Mouse (Mus musculus) stomach, postnatal 0 days (tissue): Measurements from ENCODE around the gene Usp25. TPM values are rescaled to one million over a fixed set of nuclear protein-coding genes. Genes with fewer than 3 reads are reported as not detected.

Experiments used
- ATAC-seq: fragments of 200-750 bp; cut with Nextera tagmentation; 2 replicates; pipeline ENCODE4 v1.8.0; 2017; ENCODE audit not compliant: low FRiP score, low TSS enrichment
- DNase-seq: peaks from one replicate; pipeline ENCODE4 v3.0.0-alpha.2; 2016; ENCODE audit warnings: low spot score
- H3K27ac ChIP-seq: fragments of 300-500 bp; sonication (generic); replicated peaks from 2 replicates; pipeline ENCODE4 v1.5.1; 2014; ENCODE audit warnings: mild to moderate bottlenecking, control low read depth
- H3K27me3 ChIP-seq: fragments of 300-500 bp; sonication (generic); 2 replicates; pipeline ENCODE4 v1.6.1; 2014; ENCODE audit warnings: low read length; ENCODE audit not compliant: control insufficient read depth, insufficient read depth
- H3K36me3 ChIP-seq: fragments of 300-500 bp; sonication (generic); 2 replicates; pipeline ENCODE4 v1.6.1; 2014; ENCODE audit warnings: low read length, mixed read lengths; ENCODE audit not compliant: control insufficient read depth, insufficient read depth
- H3K4me1 ChIP-seq: fragments of 300-500 bp; sonication (generic); replicated peaks from 2 replicates; pipeline ENCODE4 v1.6.1; 2014; ENCODE audit warnings: antibody characterized with exemption; ENCODE audit not compliant: control insufficient read depth, insufficient read depth
- H3K4me2 ChIP-seq: fragments of 300-500 bp; sonication (generic); replicated peaks from 2 replicates; pipeline ENCODE4 v1.6.1; 2014; ENCODE audit warnings: low read depth, mild to moderate bottlenecking, control low read depth, moderate library complexity
- H3K4me3 ChIP-seq: fragments of 300-500 bp; sonication (generic); 2 replicates; pipeline ENCODE4 v1.5.1; 2014; ENCODE audit warnings: low read depth, low read length, control low read depth
- H3K9ac ChIP-seq: fragments of 300-500 bp; sonication (generic); 2 replicates; pipeline ENCODE4 v1.6.1; 2014; ENCODE audit warnings: mild to moderate bottlenecking, low read length, control low read depth, mixed read lengths
- H3K9me3 ChIP-seq: fragments of 300-500 bp; sonication (generic); 2 replicates; pipeline ENCODE4 v1.6.1; 2016; ENCODE audit warnings: low read length; ENCODE audit not compliant: control insufficient read depth
- CTCF ChIP-seq: IDR thresholded peaks from 2 replicates; pipeline ENCODE4 v1.5.1; 2016; ENCODE audit warnings: antibody characterized with exemption, low read depth, mild to moderate bottlenecking, moderate library complexity
- EP300 ChIP-seq: optimal IDR thresholded peaks from 2 replicates; pipeline ENCODE3; 2016; ENCODE audit warnings: antibody characterized with exemption
- WGBS: fragments of 180-500 bp; shearing (Covaris S2); extraction: QIAGEN DNeasy Blood & Tissue Kit; methylation state at CpG from one replicate; pipeline ENCODE4 v1.1.7; 2014; 5-methylcytosine and 5-hydroxymethylcytosine counted together
- polyA plus RNA-seq: library from polyadenylated mRNA; unstranded; fragments of >200 nt; fragmentation: Nextera tagmentation; extraction: Ambion mirVana; gene quantifications from 2 replicates; pipeline ENCODE4 v1.2.1, GENCODE M21; 2015

Gene Usp25
- polyA plus RNA-seq, 1 experiment from 2014 or later: 31.1 TPM

- no peak overlapping the region for H3K4me3 ChIP-seq
- TF ChIP-seq CTCF: no peak
- TF ChIP-seq EP300: no peak
- no peak overlapping the region for H3K4me2 ChIP-seq
- 93% methylated on average over 1 of the region's 1 CpGs for WGBS
- no peaks in the 10 kb centered on the region for H3K27me3 ChIP-seq
- no peak for ATAC-seq
- no peak for DNase-seq
- H3K9ac ChIP-seq: no peak overlapping the region
- no peak overlapping the region for H3K27ac ChIP-seq
- no peaks in the 10 kb centered on the region for H3K9me3 ChIP-seq
- peaks cover under 1% of the 10 kb centered on the region for H3K36me3 ChIP-seq
- H3K4me1 ChIP-seq: no peaks in the 10 kb centered on the region
Measured at GRCm38 (mm10) chr16:77063916-77064315, 50.4 kb downstream of the Usp25 start.

- WGBS: 83% methylated on average over 15 of the region's 15 CpGs
Measured at GRCm38 (mm10) chr16:77076954-77077735, 63.6 kb downstream of the Usp25 start.

GRCm38 (mm10) chr16:77077736-77078005 is 64.2 kb downstream of the Usp25 start:
- H3K4me3 ChIP-seq: no peak overlapping the region
- H3K4me2 ChIP-seq: no peak overlapping the region
- H3K27me3 ChIP-seq: no peaks in the 10 kb centered on the region
- DNase-seq (no peak), ATAC-seq (no peak)
- H3K9me3 ChIP-seq: no peaks in the 10 kb centered on the region
- H3K27ac ChIP-seq: no peak overlapping the region
- H3K4me1 ChIP-seq: no peaks in the 10 kb centered on the region
- peaks cover 25% of the 10 kb centered on the region for H3K36me3 ChIP-seq
- no peak overlapping the region for H3K9ac ChIP-seq
- 92% methylated on average over 2 of the region's 2 CpGs for WGBS
- no peak for TF ChIP-seq CTCF
- no peak for TF ChIP-seq EP300

More at GRCm38 (mm10) chr16:77076954-77077735, 63.6 kb downstream of the Usp25 start:
- H3K4me1 ChIP-seq: no peaks in the 10 kb centered on the region
- peaks cover 29% of the 10 kb centered on the region for H3K36me3 ChIP-seq
- no peak overlapping the region for H3K9ac ChIP-seq
- ATAC-seq: no peak
- H3K9me3 ChIP-seq: no peaks in the 10 kb centered on the region
- no peak overlapping the region for H3K4me3 ChIP-seq
- H3K27me3 ChIP-seq: no peaks in the 10 kb centered on the region
- DNase-seq: no peak
- no peak overlapping the region for H3K27ac ChIP-seq
- H3K4me2 ChIP-seq: no peak overlapping the region
- no peak for TF ChIP-seq EP300
- no peak for TF ChIP-seq CTCF

GRCm38 (mm10) chr16:77084071-77084470 is 70.6 kb downstream of the Usp25 start:
- DNase-seq (no peak), ATAC-seq (no peak)
- H3K4me2 ChIP-seq: no peak overlapping the region
- no peaks in the 10 kb centered on the region for H3K4me1 ChIP-seq
- H3K4me3 ChIP-seq: no peak overlapping the region
- H3K27ac ChIP-seq: no peak overlapping the region
- H3K27me3 ChIP-seq: no peaks in the 10 kb centered on the region
- no peak overlapping the region for H3K9ac ChIP-seq
- WGBS: 72% methylated on average over 2 of the region's 2 CpGs
- peaks cover 24% of the 10 kb centered on the region for H3K36me3 ChIP-seq
- TF ChIP-seq EP300 (no peak), CTCF (no peak)
- H3K9me3 ChIP-seq: no peaks in the 10 kb centered on the region

- Histone ChIP-seq H3K9me3 (no peaks in the 10 kb centered on the region), H3K4me3 (no peak overlapping the region), H3K36me3 (peaks cover 7% of the 10 kb centered on the region), H3K4me2 (no peak overlapping the region), H3K4me1 (no peaks in the 10 kb centered on the region), H3K27me3 (no peaks in the 10 kb centered on the region), H3K27ac (no peak overlapping the region), H3K9ac (no peak overlapping the region)
- DNase-seq (no peak), ATAC-seq (no peak)
- 88% methylated on average over 3 of the region's 3 CpGs for WGBS
- TF ChIP-seq EP300 (no peak), CTCF (no peak)
Measured at GRCm38 (mm10) chr16:77089806-77090205, 76.3 kb downstream of the Usp25 start.

GRCm38 (mm10) chr16:77093526-77093925 is 80.0 kb downstream of the Usp25 start:
- Histone ChIP-seq H3K36me3 (no peaks in the 10 kb centered on the region; the same call in none of the 2 replicates), H3K4me1 (no peaks in the 10 kb centered on the region), H3K9me3 (no peaks in the 10 kb centered on the region), H3K4me2 (no peak overlapping the region), H3K27ac (no peak overlapping the region), H3K9ac (no peak overlapping the region), H3K27me3 (no peaks in the 10 kb centered on the region), H3K4me3 (no peak overlapping the region)
- ATAC-seq: no peak
- TF ChIP-seq CTCF (no peak), EP300 (no peak)
- no peak for DNase-seq
- WGBS: 58% methylated on average over 9 of the region's 9 CpGs
